Mouse (Mus musculus) heart, postnatal 0 days (tissue): Measurements from ENCODE around the gene Prmt6. TPM values are rescaled to one million over a fixed set of nuclear protein-coding genes. Genes with fewer than 3 reads are reported as not detected.

Experiments used
- ATAC-seq: fragments of 200-750 bp; cut with Nextera tagmentation; 2 replicates; pipeline ENCODE4 v1.8.0; 2017; ENCODE audit warnings: low read depth, moderate number of reproducible peaks, moderate library complexity; ENCODE audit not compliant: insufficient read depth
- DNase-seq: peaks from one replicate; pipeline ENCODE4 v3.0.0-alpha.2; 2016; ENCODE audit warnings: low spot score
- H3K27ac ChIP-seq: fragments of 300-500 bp; sonication (generic); 2 replicates; pipeline ENCODE4 v1.5.1; 2014; ENCODE audit warnings: low read depth, mild to moderate bottlenecking
- H3K27me3 ChIP-seq: fragments of 300-500 bp; sonication (generic); 2 replicates; pipeline ENCODE4 v1.6.1; 2014; ENCODE audit warnings: low read length, mixed read lengths; ENCODE audit not compliant: control insufficient read depth, insufficient read depth
- H3K36me3 ChIP-seq: fragments of 300-500 bp; sonication (generic); replicated peaks from 2 replicates; pipeline ENCODE4 v1.6.1; 2014; ENCODE audit warnings: low read length, mixed read lengths; ENCODE audit not compliant: control insufficient read depth, insufficient read depth
- H3K4me1 ChIP-seq: fragments of 300-500 bp; sonication (generic); 2 replicates; pipeline ENCODE4 v1.6.1; 2014; ENCODE audit warnings: antibody characterized with exemption; ENCODE audit not compliant: control insufficient read depth, insufficient read depth
- H3K4me2 ChIP-seq: fragments of 300-500 bp; sonication (generic); 2 replicates; pipeline ENCODE4 v1.6.1; 2014; ENCODE audit warnings: low read depth, mild to moderate bottlenecking, low read length, moderate library complexity
- H3K4me3 ChIP-seq: fragments of 300-500 bp; sonication (generic); 2 replicates; pipeline ENCODE4 v1.5.1; 2014; ENCODE audit warnings: low read depth, low read length
- H3K9ac ChIP-seq: fragments of 300-500 bp; sonication (generic); replicated peaks from 2 replicates; pipeline ENCODE4 v1.6.1; 2014; ENCODE audit warnings: low read depth, low read length, mixed read lengths
- H3K9me3 ChIP-seq: fragments of 300-500 bp; sonication (generic); replicated peaks from 2 replicates; pipeline ENCODE4 v1.6.1; 2016; ENCODE audit warnings: low read length; ENCODE audit not compliant: control insufficient read depth
- CTCF ChIP-seq: IDR thresholded peaks from 2 replicates; pipeline ENCODE4 v1.5.1; 2016; ENCODE audit warnings: antibody characterized with exemption, control low read depth, low read depth
- EP300 ChIP-seq: IDR thresholded peaks from 2 replicates; pipeline ENCODE4 v1.6.1; 2016; ENCODE audit warnings: antibody characterized with exemption, low read depth
- WGBS: fragments of 180-500 bp; shearing (Covaris S2); extraction: QIAGEN DNeasy Blood & Tissue Kit; methylation state at CpG from one replicate; pipeline ENCODE4 v1.1.7; 2014; 5-methylcytosine and 5-hydroxymethylcytosine counted together
- polyA plus RNA-seq: library from polyadenylated mRNA; unstranded; fragments of >200 nt; fragmentation: Nextera tagmentation; extraction: Ambion mirVana; gene quantifications from 2 replicates; pipeline ENCODE4 v1.2.1, GENCODE M21; 2015
- total RNA-seq: library from RNA; depleted of rRNA; stranded (reverse); fragments of >200 nt; gene quantifications from 2 replicates; pipeline ENCODE4 v1.2.3, GENCODE M21; 2014; ENCODE audit warnings: low replicate concordance; rRNA removed

The Prmt6 gene
- total and polyA plus RNA-seq, 2 experiments from 2014 or later: 7.9 to 27.9 TPM

DNA sequence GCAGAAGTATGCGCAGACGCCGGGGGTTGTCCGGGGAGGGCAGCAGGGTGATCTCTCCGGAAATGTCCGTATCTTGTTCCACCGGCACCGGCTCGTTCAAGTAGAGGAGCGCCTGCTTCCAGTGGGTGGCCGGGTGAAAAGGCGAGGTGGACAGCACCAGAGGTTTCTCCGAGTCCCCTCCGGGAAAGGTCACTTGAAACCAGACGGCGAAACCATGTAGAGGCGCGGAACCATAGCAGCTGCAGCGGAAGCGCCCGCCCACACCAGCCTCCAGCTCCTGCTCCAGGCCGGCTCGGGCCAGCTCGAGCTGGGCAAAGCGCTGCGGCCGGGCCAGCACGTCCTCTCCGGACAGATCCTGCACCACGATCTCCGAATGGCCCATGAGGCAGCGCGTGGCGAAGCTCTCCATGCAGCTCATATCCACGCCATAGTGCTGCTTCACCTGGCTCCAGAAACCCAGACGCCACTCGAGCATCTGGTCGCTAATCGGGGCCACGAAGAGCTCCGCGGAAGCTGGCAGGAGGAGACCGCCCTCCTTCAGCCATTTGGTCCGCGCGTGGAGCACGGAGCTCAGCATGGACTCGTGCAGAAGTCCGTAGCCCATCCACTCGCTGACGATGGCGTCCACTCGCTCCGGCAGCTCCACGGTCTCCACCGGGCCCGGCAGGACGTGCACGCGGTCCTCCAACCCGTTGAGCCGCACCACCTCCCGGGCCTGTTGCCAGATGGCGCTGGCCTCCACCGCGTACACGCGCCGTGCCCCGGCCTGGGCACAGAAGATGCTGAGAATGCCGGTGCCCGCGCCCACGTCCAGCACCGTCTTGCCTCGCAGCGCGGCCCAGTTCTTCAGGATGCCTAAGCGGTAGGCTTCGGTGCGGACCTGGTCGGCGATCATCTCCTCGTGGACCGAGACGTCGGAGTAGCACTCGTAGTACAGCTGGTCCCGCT, 633 bp downstream of the Prmt6 start:
- Histone ChIP-seq H3K4me2 (peak overlapping the region; percentile 89), H3K27ac (peak overlapping the region; percentile 94), H3K27me3 (no peaks in the 10 kb centered on the region), H3K4me1 (peaks cover 12% of the 10 kb centered on the region), H3K9ac (peak overlapping the region; percentile 86), H3K9me3 (no peaks in the 10 kb centered on the region), H3K36me3 (peaks cover 19% of the 10 kb centered on the region), H3K4me3 (peak overlapping the region; percentile 79)
- DNase-seq (peak; percentile 76), ATAC-seq (peak; percentile 87)
- under 1% methylated on average over 84 of the region's 89 CpGs for WGBS
- TF ChIP-seq EP300: no peak
- TF ChIP-seq CTCF: no peak

DNA sequence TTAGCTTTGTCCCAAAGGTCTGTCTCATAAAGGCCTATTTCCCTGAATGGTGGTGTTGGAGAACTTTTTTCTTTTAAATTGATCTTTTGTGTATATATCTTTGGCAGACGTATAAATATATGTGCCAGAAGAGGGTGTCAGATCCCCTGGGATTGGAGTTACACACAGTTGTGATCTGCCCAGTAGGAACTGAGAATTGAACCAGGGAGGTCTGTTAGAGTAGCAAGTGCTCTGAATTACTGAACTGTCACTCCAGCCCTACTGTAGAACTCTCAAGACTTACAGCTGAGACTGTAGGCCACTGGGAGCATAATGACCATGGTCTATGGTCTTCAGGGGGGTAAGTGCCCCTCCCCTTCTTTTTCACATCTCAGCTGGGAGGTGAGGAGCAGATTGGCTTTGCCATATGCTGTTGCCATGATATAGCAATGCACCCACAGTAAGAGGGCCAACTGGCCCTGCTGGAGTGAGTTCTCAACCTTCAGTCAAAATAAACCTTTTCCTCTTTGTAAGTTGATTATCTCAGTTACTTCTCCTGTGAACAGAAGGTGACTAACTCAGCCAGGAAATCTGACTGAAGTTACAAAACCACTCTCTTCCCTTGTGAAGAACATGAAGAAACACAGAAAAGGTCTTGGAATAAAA, 13.9 kb downstream of the Prmt6 start:
- 58% methylated on average over 1 of the region's 1 CpGs for WGBS
- no peaks in the 10 kb centered on the region for H3K36me3 ChIP-seq
- no peaks in the 10 kb centered on the region for H3K9me3 ChIP-seq
- H3K4me2 ChIP-seq: no peak overlapping the region
- H3K9ac ChIP-seq: no peak overlapping the region
- H3K27ac ChIP-seq: no peak overlapping the region
- H3K4me1 ChIP-seq: no peaks in the 10 kb centered on the region
- TF ChIP-seq CTCF: no peak
- no peaks in the 10 kb centered on the region for H3K27me3 ChIP-seq
- ATAC-seq (no peak), DNase-seq (no peak)
- H3K4me3 ChIP-seq: no peak overlapping the region

Other genes starting within 250 kb of the Prmt6 start
- 0.35 and 0.65 TPM in 2 replicates for gene Ntng1, start 107.0 kb downstream of the Prmt6 start, total RNA-seq
- gene Ntng1, start 107.0 kb downstream of the Prmt6 start, polyA plus RNA-seq: 0.05 and 0.12 TPM in 2 replicates